Mouse (Mus musculus): ENCODE results near the gene Fam163b. TPM values are rescaled to one million over a fixed set of nuclear protein-coding genes. Genes with fewer than 3 reads are reported as not detected.

The Fam163b gene
- polyA plus RNA-seq, 1 experiment from 2014 or later, result 0.04 TPM

Other genes with a start within 250 kb of the Fam163b start
- gene Surf6, start 239.6 kb downstream of the Fam163b start, polyA plus RNA-seq (2015; fragmentation: Nextera tagmentation; extraction: Ambion mirVana), result 24.6 and 25.1 TPM in 2 replicates
- 43.0 and 46.6 TPM in 2 replicates for gene Med22, start 231.8 kb downstream of the Fam163b start, polyA plus RNA-seq (2015; fragmentation: Nextera tagmentation; extraction: Ambion mirVana)
- 458 and 551 TPM in 2 replicates for gene Rpl7a, start 231.7 kb downstream of the Fam163b start, polyA plus RNA-seq (2015; fragmentation: Nextera tagmentation; extraction: Ambion mirVana)
- gene Surf2, start 226.1 kb downstream of the Fam163b start, polyA plus RNA-seq (2015; fragmentation: Nextera tagmentation; extraction: Ambion mirVana), result 39.9 and 40.7 TPM in 2 replicates
- gene Surf1, start 226.0 kb downstream of the Fam163b start, polyA plus RNA-seq (2015; fragmentation: Nextera tagmentation; extraction: Ambion mirVana), result 59.9 and 61.8 TPM in 2 replicates
- 245 and 251 TPM in 2 replicates for gene Surf4, start 208.6 kb downstream of the Fam163b start, polyA plus RNA-seq (2015; fragmentation: Nextera tagmentation; extraction: Ambion mirVana)
- gene Stkld1, start 208.4 kb downstream of the Fam163b start, polyA plus RNA-seq (2015; fragmentation: Nextera tagmentation; extraction: Ambion mirVana), result 0.10 and 0.15 TPM in 2 replicates
- gene Rexo4, start 178.1 kb downstream of the Fam163b start, polyA plus RNA-seq (2015; fragmentation: Nextera tagmentation; extraction: Ambion mirVana), result 40.3 and 42.3 TPM in 2 replicates
- 0.20 and 0.21 TPM in 2 replicates for gene Adamts13, start 169.1 kb downstream of the Fam163b start, polyA plus RNA-seq (2015; fragmentation: Nextera tagmentation; extraction: Ambion mirVana)
- gene Cacfd1, start 132.6 kb downstream of the Fam163b start, polyA plus RNA-seq (2015; fragmentation: Nextera tagmentation; extraction: Ambion mirVana), result 60.7 and 63.4 TPM in 2 replicates
- gene Slc2a6, start 114.5 kb downstream of the Fam163b start, polyA plus RNA-seq (2015; fragmentation: Nextera tagmentation; extraction: Ambion mirVana), result 0.77 and 1.2 TPM in 2 replicates
- 0.60 and 9.8 TPM in 2 replicates for gene Mymk, start 70.3 kb downstream of the Fam163b start, polyA plus RNA-seq (2015; fragmentation: Nextera tagmentation; extraction: Ambion mirVana)
- 3.6 and 4.0 TPM in 2 replicates for gene Adamtsl2, start 63.1 kb downstream of the Fam163b start, polyA plus RNA-seq (2015; fragmentation: Nextera tagmentation; extraction: Ambion mirVana)
- gene Dbh, start 22.7 kb upstream of the Fam163b start, polyA plus RNA-seq (2015; fragmentation: Nextera tagmentation; extraction: Ambion mirVana), result 0.25 and 0.76 TPM in 2 replicates
- gene Sardh, start 105.8 kb upstream of the Fam163b start, polyA plus RNA-seq (2015; fragmentation: Nextera tagmentation; extraction: Ambion mirVana), result 18.6 and 19.8 TPM in 2 replicates

Data from stomach, embryonic 16.5 days (tissue).